Mouse (Mus musculus): ENCODE data around the gene Fzd4. TPM values are rescaled to one million over a fixed set of nuclear protein-coding genes. Genes with fewer than 3 reads are reported as not detected.

Gene Fzd4
- total and polyA plus RNA-seq, 2 experiments from 2014 or later, result 9.6 to 16.0 TPM

DNA sequence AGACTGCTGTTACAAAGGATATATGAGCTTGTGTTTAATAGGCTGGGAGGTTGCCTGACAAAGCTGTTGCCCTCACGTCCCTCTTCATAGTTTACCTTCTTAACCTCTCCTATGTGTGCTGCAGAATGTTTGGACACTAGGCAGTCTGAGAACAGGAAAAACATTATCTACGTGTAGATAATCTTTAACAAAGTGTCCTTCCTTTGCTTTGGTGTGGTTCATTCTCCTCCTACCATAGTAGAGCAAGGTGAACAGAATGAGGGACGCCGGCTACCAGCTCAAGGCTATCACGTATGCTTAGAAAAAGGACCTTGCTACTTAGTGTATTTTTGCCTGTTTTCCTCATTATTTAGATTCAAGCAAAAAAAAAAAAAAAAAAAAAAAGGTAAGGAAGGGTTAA lies 24.6 kb downstream of the Fzd4 start:
- no peaks in the 10 kb centered on the region for H3K27me3 ChIP-seq (ENCODE audit: control insufficient read depth, insufficient read depth, low read length)
- no peaks in the 10 kb centered on the region for H3K9me3 ChIP-seq (replicated peaks; ENCODE audit: control insufficient read depth, low read length)
- ATAC-seq (ENCODE audit: insufficient read depth, low read depth) (no peak), DNase-seq (ENCODE audit: low spot score) (no peak)
- TF ChIP-seq CTCF (IDR thresholded peaks at IDR 0.05; ENCODE audit: low read depth) (no peak), EP300 (IDR thresholded peaks at IDR 0.05; ENCODE audit: low read depth) (no peak)
- H3K4me1 ChIP-seq (ENCODE audit: control insufficient read depth, insufficient read depth), result peaks cover 6% of the 10 kb centered on the region
- 69% methylated on average over 5 of the region's 5 CpGs for WGBS
- no peak overlapping the region for H3K4me3 ChIP-seq (ENCODE audit: low read depth, low read length)
- H3K27ac ChIP-seq (ENCODE audit: low read depth), result no peak overlapping the region
- H3K9ac ChIP-seq (replicated peaks; ENCODE audit: low read depth, low read length), result no peak overlapping the region
- H3K4me2 ChIP-seq (ENCODE audit: low read depth, low read length), result no peak overlapping the region
- H3K36me3 ChIP-seq (replicated peaks; ENCODE audit: control insufficient read depth, insufficient read depth, low read length), result no peaks in the 10 kb centered on the region

GRCm38 (mm10) chr7:89429326-89429725 lies 25.2 kb downstream of the Fzd4 start:
- Histone ChIP-seq H3K9me3 (replicated peaks; ENCODE audit: control insufficient read depth, low read length) (no peaks in the 10 kb centered on the region), H3K4me3 (ENCODE audit: low read depth, low read length) (no peak overlapping the region), H3K36me3 (replicated peaks; ENCODE audit: control insufficient read depth, insufficient read depth, low read length) (no peaks in the 10 kb centered on the region), H3K27me3 (ENCODE audit: control insufficient read depth, insufficient read depth, low read length) (no peaks in the 10 kb centered on the region), H3K27ac (ENCODE audit: low read depth) (no peak overlapping the region), H3K4me1 (ENCODE audit: control insufficient read depth, insufficient read depth) (peaks cover 11% of the 10 kb centered on the region), H3K4me2 (ENCODE audit: low read depth, low read length) (no peak overlapping the region), H3K9ac (replicated peaks; ENCODE audit: low read depth, low read length) (no peak overlapping the region)
- TF ChIP-seq CTCF (IDR thresholded peaks at IDR 0.05; ENCODE audit: low read depth) (no peak), EP300 (IDR thresholded peaks at IDR 0.05; ENCODE audit: low read depth) (no peak)
- DNase-seq (ENCODE audit: low spot score), result no peak
- WGBS, result 69% methylated on average over 1 of the region's 1 CpGs
- ATAC-seq (ENCODE audit: insufficient read depth, low read depth), result peak; percentile 24; the same call in 1 of the 2 replicates

- 85% methylated on average over 2 of the region's 2 CpGs for WGBS
- no peak overlapping the region for H3K9ac ChIP-seq (replicated peaks; ENCODE audit: low read depth, low read length)
- no peak for ATAC-seq (ENCODE audit: insufficient read depth, low read depth)
Observed at GRCm38 (mm10) chr7:89431185-89431584, 27.0 kb downstream of the Fzd4 start.

GRCm38 (mm10) chr7:89433193-89433892 lies 29.2 kb downstream of the Fzd4 start:
- Histone ChIP-seq H3K4me3 (ENCODE audit: low read depth, low read length) (no peak overlapping the region), H3K36me3 (replicated peaks; ENCODE audit: control insufficient read depth, insufficient read depth, low read length) (no peaks in the 10 kb centered on the region), H3K27me3 (ENCODE audit: control insufficient read depth, insufficient read depth, low read length) (no peaks in the 10 kb centered on the region), H3K27ac (ENCODE audit: low read depth) (peak overlapping the region; percentile 5; the same call in 1 of the 2 replicates), H3K4me1 (ENCODE audit: control insufficient read depth, insufficient read depth) (peaks cover 14% of the 10 kb centered on the region), H3K9me3 (replicated peaks; ENCODE audit: control insufficient read depth, low read length) (no peaks in the 10 kb centered on the region), H3K4me2 (ENCODE audit: low read depth, low read length) (no peak overlapping the region), H3K9ac (replicated peaks; ENCODE audit: low read depth, low read length) (no peak overlapping the region)
- ATAC-seq (ENCODE audit: insufficient read depth, low read depth) (no peak), DNase-seq (ENCODE audit: low spot score) (no peak)
- TF ChIP-seq EP300 (IDR thresholded peaks at IDR 0.05; ENCODE audit: low read depth), result no peak
- no peak for TF ChIP-seq CTCF (IDR thresholded peaks at IDR 0.05; ENCODE audit: low read depth)
- 49% methylated on average over 9 of the region's 9 CpGs for WGBS

More at GRCm38 (mm10) chr7:89431185-89431584, 27.0 kb downstream of the Fzd4 start:
- Histone ChIP-seq H3K4me2 (ENCODE audit: low read depth, low read length) (no peak overlapping the region), H3K36me3 (replicated peaks; ENCODE audit: control insufficient read depth, insufficient read depth, low read length) (no peaks in the 10 kb centered on the region), H3K4me1 (ENCODE audit: control insufficient read depth, insufficient read depth) (peaks cover 14% of the 10 kb centered on the region), H3K9me3 (replicated peaks; ENCODE audit: control insufficient read depth, low read length) (no peaks in the 10 kb centered on the region), H3K4me3 (ENCODE audit: low read depth, low read length) (no peak overlapping the region), H3K27me3 (ENCODE audit: control insufficient read depth, insufficient read depth, low read length) (no peaks in the 10 kb centered on the region), H3K27ac (ENCODE audit: low read depth) (no peak overlapping the region)
- TF ChIP-seq EP300 (IDR thresholded peaks at IDR 0.05; ENCODE audit: low read depth), result no peak
- TF ChIP-seq CTCF (IDR thresholded peaks at IDR 0.05; ENCODE audit: low read depth), result no peak
- DNase-seq (ENCODE audit: low spot score), result no peak

GRCm38 (mm10) chr7:89433893-89434616 lies 29.9 kb downstream of the Fzd4 start:
- 31% methylated on average over 8 of the region's 8 CpGs for WGBS
- H3K27ac ChIP-seq (ENCODE audit: low read depth), result peak overlapping the region; percentile 5; the same call in 1 of the 2 replicates
- H3K4me1 ChIP-seq (ENCODE audit: control insufficient read depth, insufficient read depth), result peaks cover 14% of the 10 kb centered on the region
- no peak overlapping the region for H3K4me2 ChIP-seq (ENCODE audit: low read depth, low read length)
- ATAC-seq (ENCODE audit: insufficient read depth, low read depth) (peak; percentile 60; the same call in 1 of the 2 replicates), DNase-seq (ENCODE audit: low spot score) (no peak)
- H3K4me3 ChIP-seq (ENCODE audit: low read depth, low read length), result no peak overlapping the region
- no peaks in the 10 kb centered on the region for H3K36me3 ChIP-seq (replicated peaks; ENCODE audit: control insufficient read depth, insufficient read depth, low read length)
- H3K9ac ChIP-seq (replicated peaks; ENCODE audit: low read depth, low read length), result no peak overlapping the region
- no peaks in the 10 kb centered on the region for H3K27me3 ChIP-seq (ENCODE audit: control insufficient read depth, insufficient read depth, low read length)
- TF ChIP-seq CTCF (IDR thresholded peaks at IDR 0.05; ENCODE audit: low read depth) (no peak), EP300 (IDR thresholded peaks at IDR 0.05; ENCODE audit: low read depth) (no peak)
- no peaks in the 10 kb centered on the region for H3K9me3 ChIP-seq (replicated peaks; ENCODE audit: control insufficient read depth, low read length)
